Mouse (Mus musculus) cerebellum, postnatal 14 days (tissue): ENCODE results near the gene Hoxa1.
A peak's percentile ranks its signal among the peaks of the same experiment; 100 is the strongest.

ENCODE experiments used
- DNase-seq, 2 experiments: peaks; one replicate each; pipeline ENCODE4 v3.0.0; 2021; ENCODE audit warnings: mixed read lengths in 2 of 2

The Hoxa1 gene

DNA sequence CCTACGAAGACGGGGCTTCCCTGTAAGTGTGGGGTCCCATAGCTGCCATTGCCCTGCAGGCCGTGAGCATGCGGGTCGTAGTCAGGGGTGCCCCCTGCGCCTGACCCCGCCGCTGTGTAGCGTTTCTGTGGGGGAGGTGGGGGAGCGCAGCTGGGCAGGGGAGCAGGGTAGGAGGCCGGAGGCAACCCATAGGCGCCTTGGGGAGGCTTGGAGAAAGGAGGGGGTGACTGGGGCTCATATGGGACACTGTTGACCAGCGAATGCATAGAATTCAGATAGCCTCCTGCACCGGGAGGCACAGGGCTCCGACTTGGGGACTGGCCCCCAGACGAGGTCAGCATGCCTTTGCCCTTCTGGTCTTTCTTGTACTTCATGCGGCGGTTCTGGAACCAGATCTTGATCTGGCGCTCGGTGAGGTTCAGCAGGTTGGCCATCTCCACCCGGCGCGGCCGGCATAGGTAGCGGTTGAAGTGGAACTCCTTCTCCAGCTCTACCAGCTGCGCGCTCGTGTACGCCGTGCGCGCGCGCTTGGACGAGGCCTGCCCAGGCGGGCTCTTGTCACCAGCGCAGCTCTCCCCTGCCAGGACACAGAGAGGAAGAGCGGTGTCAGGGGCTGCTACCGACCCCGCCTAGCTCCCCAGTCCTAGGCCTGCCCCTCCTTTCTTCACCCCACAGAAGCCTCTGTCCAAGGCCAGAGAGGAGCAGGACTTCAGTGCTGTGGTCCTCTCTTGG, 12.2 kb upstream of the Hoxa1 start:
- no peak for DNase-seq

DNA sequence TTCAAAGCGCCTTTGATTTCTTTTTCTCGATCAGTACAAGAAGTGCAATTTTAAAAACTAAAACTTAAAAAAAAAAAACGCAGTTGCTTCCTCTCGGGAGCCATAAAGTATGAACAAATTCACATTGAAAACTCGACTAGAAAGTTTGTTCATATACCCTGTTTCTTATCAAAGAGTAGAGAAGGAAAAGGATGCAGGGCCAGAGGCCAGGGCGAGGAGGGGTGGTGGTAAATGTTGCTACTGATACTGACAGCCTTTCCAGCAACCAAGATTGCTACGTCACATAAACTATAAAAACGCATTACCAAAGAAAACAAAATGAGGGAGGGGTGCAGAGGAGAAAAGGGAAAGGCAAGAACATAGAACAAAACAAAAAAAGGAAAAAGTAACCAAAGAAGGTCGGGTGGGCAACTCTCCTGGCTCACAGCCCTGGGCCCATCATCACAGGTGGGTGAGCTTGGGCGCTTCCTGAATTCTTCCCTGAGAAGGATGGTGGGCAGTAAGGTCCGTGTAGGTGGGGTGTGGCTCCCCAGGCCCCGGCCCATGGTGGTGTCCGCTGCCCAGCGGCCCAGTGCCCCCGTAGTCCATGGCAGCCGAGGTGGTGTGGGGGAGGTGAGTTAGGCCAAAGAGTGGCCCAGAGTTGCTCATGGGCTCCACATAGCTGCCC, 11.5 kb upstream of the Hoxa1 start:
- no peak for DNase-seq

DNA sequence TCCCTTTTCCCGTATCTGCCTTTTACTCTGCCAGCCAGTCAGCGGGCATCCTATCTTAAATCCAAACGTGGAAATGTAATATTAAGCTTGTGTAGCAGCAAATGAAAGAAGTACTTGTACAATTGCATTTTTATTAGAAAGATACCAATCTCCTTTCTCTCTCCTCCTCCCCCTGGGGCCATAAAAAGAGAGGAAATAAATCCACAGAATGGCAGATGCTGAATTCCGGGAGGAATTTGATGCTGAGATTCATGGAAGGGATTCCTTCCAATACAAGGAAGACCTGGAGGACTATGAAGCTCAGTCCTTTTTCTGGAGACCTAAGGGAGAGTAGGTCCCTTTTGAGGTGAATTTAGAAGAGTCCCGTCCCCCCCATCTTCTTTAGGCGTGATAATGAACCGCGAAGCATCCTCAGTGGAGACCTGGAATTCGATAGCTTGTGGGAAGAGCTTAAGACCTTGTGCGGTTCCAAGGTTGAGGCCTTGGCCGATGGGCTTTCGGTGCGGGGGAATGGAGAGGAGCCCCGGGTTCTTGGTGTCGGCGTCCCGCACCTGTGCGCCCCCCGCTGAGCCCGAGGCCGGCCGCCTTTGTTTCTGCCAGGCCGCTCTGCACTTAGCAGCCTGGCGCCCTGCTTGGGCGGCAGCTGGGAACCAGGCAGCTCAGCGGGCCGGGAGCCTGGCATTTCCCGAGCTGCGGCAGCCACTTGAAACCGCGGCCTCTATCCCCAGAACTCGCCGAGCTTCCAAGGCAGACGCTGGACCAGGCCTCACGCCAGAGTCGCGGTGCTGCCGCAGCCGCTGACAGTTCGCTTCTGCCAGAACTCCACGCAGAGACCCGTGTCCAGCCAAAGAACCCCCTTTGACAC, 10.3 kb upstream of the Hoxa1 start:
- no peak for DNase-seq

DNA sequence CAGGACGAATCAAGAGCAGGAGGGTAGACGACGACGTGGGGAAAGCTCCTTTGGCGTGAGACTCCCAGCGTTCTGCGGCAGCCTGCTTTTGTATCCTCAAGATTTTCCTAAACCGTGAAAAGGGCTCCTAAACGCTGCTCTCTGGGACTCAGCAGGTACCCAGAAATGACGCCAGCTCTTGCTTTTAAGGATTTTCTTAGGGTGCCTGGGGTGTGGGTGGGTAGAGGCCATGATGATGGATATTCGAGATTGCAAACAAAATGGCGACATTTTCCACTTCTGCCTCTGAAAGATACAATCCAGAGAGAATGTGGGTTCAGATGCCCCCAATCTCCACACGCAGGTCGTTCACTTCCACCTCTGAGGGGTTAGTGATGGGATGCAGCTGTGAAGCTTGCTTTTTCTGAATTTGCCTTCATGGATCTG, 9.6 kb upstream of the Hoxa1 start:
- no peak for DNase-seq

DNA sequence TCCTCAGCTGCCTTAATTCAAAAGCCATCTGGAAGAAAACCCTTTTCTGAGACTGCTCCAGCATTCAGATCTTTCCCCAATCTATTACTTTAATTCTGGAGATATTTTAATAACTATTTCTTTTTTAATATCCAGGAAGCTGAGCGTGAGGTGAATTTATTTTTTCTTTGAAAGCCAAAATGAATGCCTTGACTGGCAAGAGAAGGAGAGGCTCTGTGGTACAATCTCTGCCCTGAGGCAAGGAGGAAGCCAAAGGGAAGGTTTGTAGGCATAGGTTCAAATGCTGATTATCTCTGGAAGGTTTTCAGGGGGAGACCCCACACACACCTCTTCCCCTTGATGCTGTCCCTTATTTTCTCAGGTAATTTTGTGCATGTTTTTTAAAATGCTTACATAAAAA, 9.1 kb upstream of the Hoxa1 start:
- no peak for DNase-seq

DNA sequence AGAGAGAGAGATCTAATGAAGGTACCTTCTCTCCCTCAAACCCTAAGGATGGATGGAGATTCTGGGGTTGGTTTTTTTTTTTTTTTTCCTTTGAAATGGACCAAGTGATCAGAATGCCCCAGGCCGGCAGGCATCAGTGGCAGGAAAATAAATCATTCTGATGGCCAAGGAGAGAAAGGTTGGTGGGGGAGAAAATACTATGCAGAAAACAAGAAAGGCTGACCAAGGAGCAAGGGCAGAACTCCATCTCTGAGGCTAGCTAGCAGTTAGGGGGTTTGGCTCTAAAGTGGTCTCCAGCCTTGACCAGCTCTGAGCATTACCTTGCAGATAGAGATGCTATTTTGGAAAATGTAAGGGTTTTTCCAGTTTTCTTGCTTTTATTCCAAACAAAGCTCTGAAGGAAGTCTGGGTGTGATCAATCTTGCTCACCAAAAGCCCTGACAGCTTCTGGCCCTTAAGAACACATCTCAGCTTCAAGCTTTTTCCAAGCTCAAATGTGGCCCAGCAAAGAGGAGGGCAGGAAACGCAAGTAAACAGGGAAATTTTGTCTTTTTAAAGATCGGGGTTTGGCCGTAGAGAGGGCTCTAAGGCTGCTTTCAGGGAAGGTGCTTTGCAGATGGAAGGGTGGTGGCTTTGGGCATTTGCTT, 8.4 kb upstream of the Hoxa1 start:
- DNase-seq, result no peak

DNA sequence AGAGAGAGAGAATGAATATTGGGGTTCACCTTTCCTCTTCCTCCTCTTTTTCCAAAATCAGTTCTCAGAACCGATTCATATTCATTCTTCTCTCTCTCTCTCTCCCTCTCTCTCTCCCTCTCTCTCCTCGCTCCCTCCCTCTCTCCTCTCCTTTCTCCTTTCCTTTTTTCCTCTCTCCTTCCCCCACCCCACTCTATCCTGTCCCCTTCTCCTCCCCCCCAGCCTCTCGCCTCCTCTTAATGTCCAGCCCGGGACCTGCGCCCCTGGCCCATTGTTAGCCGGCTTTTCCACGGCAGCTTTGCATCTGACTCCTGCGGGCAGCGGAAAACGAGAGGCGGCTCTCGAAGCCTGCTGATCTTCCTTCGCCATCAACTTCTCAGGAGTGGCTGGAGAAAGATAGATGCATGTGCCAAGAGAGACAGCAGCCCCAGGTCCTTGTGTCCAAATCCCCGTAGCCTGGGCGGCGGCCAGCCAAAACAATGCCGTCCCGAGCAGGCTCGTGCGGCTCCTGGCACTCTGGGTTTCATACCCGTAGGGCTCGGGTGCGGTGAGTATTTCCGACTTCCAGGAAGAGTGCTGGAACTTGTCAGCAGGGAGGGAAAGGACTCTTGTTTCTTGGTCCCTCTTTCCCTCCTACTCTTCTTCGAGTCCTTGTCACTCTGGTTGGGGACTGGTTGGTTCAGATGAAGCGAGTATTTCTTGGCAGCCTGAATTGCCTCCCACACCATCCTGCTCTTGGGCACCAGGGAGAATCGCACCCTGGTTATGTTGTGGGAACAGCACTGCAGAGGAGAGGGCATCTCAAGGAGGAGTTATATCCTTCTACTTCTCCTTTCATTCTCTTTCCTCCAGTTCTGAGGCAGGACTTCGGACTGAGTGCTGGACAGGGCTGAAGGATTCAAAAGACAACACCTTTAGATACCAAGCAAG, 7.6 kb upstream of the Hoxa1 start:
- peak in 1 of 2 experiments; percentile 14 for DNase-seq

DNA sequence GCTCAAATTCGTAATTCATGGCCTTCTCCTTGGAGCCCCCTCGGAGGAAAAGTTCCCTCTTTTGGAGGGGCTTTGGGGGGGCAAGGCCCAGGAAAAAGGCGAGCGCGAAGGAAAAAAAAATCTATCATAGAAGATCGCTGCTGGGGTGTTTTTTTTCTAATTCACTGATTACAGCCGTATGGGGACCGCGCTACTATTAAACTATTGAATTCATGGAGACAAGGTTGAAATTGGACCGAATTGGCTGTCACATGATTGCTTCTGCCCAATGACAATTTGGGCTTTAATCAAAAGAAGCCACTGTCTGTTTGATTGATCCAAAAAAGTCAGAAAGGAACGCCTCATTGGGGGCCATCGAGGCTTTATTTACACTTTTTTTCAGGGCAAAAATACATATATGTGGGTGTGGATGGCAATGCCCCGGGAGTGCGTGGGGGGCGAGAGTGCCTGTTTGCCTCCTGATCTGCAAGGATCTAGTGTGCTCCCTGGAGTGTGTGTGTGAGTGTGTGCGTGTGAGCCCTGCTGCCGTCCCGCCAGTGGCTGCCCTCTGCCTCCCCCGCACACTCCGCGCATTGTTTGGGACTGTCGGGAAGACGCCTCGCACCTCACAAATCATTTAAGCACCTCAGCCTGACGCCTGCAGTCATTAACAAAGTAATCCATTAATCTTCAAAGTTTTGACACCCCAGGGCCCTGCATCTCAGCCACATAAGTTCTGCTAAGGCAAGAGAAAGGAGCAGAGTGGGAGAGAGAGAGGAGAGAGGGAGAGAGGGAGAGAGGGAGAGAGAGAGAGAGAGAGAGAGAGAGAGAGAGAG, 6.7 kb upstream of the Hoxa1 start, which contains the start of gene Hoxa2:
TSS of gene Hoxa2 (minus strand) at position 206 of the 815 bp plus-strand sequence.
- peak in 1 of 2 experiments; percentile 7 for DNase-seq

DNA sequence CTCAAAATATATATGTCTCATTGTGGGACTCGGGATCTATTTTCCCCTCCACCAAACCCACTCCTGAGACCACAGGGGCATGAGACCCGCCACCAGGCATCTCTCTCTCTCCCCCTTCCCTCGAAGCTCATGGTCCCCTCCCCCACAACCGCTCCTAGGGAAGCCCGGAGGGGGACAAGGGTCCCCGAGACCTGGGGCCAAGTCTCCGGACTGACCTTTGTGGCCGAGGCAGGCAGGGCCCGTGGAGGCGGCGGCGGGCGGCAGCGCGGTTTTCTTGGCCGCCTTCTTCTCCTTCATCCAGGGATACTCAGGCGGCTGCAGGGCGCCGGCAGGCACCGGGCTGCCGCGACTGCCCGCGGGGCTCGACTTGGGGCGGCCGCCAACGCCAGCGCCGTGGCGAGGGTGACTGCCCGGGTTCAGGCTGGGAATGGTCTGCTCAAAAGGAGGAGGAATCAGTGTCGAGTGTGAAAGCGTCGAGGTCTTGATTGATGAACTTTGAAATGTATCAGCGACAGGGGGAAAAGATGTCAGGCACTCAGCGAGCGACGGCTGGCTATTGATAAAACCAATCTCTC, 6.0 kb upstream of the Hoxa1 start:
- DNase-seq, result peak in 1 of 2 experiments; percentile 27

DNA sequence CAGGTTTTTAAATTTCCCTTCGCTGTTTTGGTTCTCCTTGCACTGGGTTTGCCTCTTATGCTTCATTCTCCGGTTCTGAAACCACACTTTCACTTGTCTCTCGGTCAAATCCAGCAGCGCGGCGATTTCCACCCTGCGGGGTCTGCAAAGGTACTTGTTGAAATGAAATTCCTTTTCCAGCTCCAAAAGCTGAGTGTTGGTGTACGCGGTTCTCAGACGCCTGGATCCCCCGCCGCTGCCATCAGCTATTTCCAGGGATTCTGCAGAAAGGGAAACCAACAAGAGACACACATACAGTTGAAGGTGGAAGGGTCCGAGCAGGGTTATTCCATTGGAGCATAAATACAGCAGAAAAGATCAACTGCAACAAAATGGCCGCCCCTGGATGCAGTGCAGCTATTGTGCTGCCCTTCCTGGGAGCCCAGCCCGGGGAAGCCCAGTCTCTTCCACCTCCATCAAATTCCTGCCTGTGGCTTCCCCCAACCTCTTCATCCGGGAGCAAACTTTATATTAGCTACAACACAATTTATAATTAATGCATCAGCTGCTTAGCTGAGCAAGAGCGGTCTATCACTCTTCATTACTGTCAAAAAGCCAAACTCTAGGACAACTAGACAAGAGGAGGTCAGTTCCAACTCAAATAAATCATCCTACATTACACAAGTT, 5.4 kb upstream of the Hoxa1 start:
- DNase-seq, result peak in 1 of 2 experiments; percentile 28

DNA sequence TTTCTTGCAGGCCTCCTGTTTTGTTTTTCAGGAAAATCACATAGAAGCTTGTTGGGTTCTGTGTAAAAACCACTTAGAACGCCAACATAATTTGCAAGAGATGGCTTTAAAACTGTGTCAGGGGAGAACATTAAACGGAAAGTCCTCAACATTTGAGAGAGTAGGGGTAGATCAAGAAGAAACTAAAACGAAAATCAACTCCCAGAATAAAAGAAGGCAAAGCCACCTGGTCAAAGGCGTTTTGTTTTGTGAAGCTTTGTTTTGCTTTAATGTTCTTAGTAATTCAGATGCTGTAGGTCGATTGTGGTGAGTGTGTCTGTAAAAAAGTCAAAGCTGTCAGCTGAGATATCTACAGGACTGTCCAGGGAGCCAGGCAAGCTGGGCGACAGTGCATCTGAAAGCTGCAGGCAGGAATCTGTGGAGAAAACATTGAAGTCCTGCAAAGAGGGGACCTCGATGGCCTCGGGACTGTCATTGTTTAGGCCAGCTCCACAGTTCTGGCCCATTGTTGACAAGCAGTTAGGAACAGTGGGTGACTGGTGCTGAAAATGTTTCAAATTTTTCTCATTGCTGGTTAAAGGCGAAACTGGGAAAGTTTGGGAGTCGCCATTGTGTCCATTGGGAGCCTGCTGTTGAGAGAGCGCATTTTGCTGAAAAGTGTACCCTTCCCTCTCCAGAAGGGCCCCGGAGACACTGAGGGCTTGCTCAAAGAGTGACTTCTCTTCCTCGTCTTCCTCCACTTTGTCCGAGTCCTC, 4.7 kb upstream of the Hoxa1 start:
- DNase-seq, result peak in 1 of 2 experiments; percentile 33

DNA sequence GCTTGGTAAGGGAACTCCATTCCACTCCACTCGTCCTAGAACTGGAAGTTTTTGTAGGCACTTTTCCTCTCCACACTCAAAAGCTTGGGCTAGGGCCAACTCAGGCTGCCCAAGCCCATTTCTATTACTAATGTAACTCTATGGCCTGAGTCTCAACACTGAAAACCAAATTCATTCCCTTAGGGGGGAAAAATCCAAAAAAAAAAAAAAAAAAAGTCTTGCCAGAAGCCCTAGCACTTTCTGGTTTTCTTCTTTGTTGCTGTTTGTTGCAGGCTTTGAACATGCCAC, 3.9 kb upstream of the Hoxa1 start:
- DNase-seq, result no peak

DNA sequence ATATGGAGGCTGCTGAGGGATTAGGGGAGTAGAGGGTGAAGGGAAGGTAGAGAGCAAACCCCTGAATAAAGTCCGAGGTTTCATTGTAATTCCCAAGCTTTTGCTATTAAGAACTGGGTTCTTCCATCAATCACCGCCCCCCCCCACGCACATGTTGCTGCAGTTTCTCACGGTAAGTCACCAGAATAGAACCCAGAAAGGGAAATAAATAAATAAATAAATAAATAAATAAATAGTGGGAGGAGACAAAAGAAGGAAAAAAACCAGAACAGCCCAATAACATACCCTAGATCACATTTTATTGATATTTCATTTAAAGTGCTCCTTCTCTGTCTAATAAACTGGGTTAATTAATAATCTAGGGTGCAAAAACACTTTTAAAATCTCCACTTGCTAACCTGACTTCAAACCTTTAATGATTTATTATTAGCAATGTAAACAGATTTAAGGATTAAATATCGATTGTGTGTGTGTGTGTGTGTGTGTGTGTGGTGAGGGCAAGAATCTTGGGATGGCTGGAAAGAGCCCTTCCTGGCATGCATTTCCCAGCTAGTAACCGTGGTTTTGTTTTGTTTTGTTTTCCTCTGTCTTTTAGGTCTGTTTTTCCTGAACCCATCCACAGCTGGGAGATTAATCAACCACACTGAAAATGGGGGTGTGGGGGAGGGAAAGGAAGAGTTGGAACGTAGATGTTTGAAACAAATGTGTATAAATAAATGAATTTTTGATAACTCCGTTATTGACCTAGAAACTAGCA, 3.4 kb upstream of the Hoxa1 start:
- peak in 1 of 2 experiments; percentile 41 for DNase-seq

DNA sequence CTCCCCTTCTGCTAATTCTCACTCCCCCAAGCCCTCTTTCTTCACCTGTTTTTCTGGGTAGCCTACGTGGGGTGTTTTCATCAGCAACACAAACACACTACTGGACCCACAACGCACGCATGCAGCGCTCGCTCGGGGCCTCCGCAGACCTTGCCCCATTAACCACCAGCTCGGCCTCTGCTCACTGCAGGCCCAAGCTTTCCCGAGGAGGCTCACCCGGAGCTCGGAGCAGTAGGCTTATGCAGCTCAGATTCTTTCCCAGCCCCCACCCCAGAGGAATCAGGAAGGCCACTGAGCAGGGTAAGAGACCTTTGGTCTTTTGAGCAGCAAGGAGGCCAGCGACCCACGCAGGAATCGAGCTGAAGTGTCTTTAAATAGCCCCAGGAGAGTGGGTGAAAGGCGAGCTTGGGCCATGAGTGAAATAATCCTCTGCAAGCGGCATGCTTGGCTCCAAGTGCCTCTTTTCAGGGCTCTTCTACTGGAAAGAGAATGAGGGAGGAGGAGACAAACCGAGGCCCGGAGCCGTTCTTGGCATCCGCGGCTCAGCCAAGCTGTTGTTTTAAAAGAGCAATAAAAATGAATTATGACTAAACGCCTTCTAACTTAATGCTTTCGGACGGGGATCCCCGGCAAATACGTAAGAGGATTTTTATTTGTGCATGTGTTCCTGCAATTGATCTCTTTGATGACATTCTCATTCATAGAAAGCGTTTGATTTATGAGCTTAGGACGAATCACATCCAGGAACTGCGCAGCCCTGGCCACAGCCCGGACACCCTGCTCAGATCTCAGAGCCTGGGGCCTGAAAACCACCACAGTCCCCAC, 2.6 kb upstream of the Hoxa1 start:
- peak in 1 of 2 experiments; percentile 30 for DNase-seq

DNA sequence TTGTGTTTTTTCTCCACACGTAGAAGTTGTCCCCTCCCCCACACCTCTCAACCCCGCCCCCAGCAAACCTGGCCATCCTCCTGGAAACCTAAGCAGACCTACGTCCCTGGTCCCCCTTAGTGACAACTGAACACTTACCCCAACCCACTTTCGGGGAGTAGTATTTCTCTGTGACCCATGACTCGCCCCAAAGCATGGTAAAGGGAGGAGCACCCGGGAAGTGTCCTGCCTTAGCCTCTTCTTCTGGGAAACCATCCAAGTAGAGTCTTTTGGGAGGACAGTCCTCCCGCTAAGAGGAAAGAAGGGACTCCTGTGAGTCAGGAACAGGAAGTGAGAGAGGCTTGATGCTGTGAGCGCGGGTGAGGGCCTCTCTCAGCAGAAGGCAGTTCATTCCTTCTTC, 1.9 kb upstream of the Hoxa1 start:
- DNase-seq, result no peak

DNA sequence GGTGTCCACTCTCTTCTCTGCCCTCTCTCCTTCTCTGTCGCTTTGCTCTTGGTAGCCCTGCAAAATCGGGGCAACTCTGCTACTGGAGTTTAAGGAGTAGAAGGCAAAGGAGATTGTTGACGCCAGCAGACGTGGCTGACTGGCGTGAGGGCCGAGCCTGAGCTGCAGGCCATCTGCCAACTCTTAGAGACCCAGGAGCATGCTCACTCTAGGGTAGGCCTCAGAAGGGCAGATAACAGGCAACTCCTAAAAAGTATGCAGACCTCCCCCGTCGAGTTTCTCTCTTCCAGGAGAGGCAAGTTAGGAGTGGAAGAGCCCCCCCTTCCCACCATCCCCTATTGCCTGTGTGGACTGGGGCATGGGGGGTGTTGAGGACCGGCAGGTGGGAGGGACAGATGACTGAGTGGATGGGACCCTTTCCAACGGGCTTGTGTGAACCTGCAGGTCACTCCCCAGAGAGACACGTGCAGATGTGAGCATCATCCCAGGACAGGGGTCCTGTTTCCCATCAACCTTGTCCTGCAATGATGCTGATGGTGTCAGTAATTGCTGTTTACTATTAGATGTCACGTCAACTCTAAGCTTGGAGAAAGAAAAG, 1.1 kb upstream of the Hoxa1 start:
- no peak for DNase-seq
